Mouse (Mus musculus): ENCODE data around the gene Dpep1.

GRCm38 (mm10) chr8:123248596-123248995, 62.6 kb downstream of the Dpep1 start:
- TF ChIP-seq CTCF (IDR thresholded peaks at IDR 0.05; ENCODE audit: low read depth, low read length) (no peak), TAL1 (conservative IDR thresholded peaks at IDR 0.05; ENCODE audit: low read depth, low read length) (no peak)
